Mouse (Mus musculus) embryonic facial prominence, embryonic 15.5 days (tissue): ENCODE data around the gene Dcun1d3. TPM values are rescaled to one million over a fixed set of nuclear protein-coding genes. Genes with fewer than 3 reads are reported as not detected.

Experiments
- ATAC-seq: fragments of 200-750 bp; cut with Nextera tagmentation; 2 replicates; pipeline ENCODE4 v1.8.0; 2017; ENCODE audit warnings: low read depth, moderate TSS enrichment; ENCODE audit not compliant: insufficient number of reproducible peaks, low FRiP score, low TSS enrichment
- H3K27ac ChIP-seq: fragments of 300-500 bp; sonication (generic); replicated peaks from 2 replicates; pipeline ENCODE4 v1.5.1; 2015; ENCODE audit warnings: mild to moderate bottlenecking, inconsistent platforms
- H3K27me3 ChIP-seq: fragments of 300-500 bp; sonication (generic); 2 replicates; pipeline ENCODE4 v1.6.1; 2015; ENCODE audit warnings: inconsistent platforms
- H3K36me3 ChIP-seq: fragments of 300-500 bp; sonication (generic); 2 replicates; pipeline ENCODE4 v1.6.1; 2015; ENCODE audit warnings: mild to moderate bottlenecking, inconsistent platforms
- H3K4me1 ChIP-seq: fragments of 300-500 bp; sonication (generic); 2 replicates; pipeline ENCODE4 v1.6.1; 2015; ENCODE audit warnings: inconsistent platforms
- H3K4me2 ChIP-seq: fragments of 300-500 bp; sonication (generic); replicated peaks from 2 replicates; pipeline ENCODE4 v1.6.1; 2015; ENCODE audit warnings: mild to moderate bottlenecking, inconsistent platforms
- H3K4me3 ChIP-seq: fragments of 300-500 bp; sonication (generic); replicated peaks from 2 replicates; pipeline ENCODE4 v1.5.1; 2015; ENCODE audit warnings: mild to moderate bottlenecking, inconsistent platforms
- H3K9ac ChIP-seq: fragments of 300-500 bp; sonication (generic); 2 replicates; pipeline ENCODE4 v1.6.1; 2015; ENCODE audit warnings: inconsistent platforms
- H3K9me3 ChIP-seq: fragments of 300-500 bp; sonication (generic); replicated peaks from 2 replicates; pipeline ENCODE4 v1.6.1; 2016; ENCODE audit warnings: inconsistent platforms
- WGBS: fragments of 180-500 bp; shearing (Covaris S2); methylation state at CpG from one replicate; pipeline ENCODE4 v1.1.7; 2015; 5-methylcytosine and 5-hydroxymethylcytosine counted together
- polyA plus RNA-seq: library from polyadenylated mRNA; unstranded; fragments of >200 nt; fragmentation: Nextera tagmentation; extraction: Ambion mirVana; gene quantifications from 2 replicates; pipeline ENCODE4 v1.2.1, GENCODE M21; 2015

Dcun1d3 gene
- polyA plus RNA-seq, 1 experiment from 2014 or later: 13.3 TPM

DNA sequence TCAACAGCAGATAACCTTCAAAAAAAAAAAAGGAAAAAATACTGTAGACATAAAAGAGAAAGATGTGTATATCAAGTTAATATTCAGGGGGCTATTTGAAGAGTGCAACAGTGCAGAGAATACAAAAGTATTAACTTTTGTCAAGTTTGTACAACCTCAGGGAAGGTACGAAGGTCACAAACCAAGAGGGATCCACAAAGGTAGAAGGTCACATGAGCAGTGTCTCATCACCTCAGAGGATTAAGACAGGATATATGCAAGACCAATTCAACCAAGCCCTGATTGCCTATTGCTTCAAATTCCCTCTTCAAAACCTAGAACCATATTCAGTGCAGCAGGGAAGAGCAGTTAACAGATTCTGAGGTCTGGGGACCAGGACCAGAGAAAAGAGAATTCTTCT, 42.9 kb downstream of the Dcun1d3 start:
- H3K9me3 ChIP-seq: no peaks in the 10 kb centered on the region
- no peaks in the 10 kb centered on the region for H3K4me1 ChIP-seq
- H3K27me3 ChIP-seq: no peaks in the 10 kb centered on the region
- H3K36me3 ChIP-seq: peaks cover 15% of the 10 kb centered on the region; the same call in 1 of the 2 replicates
- H3K4me3 ChIP-seq: no peak overlapping the region
- H3K9ac ChIP-seq: no peak overlapping the region
- H3K4me2 ChIP-seq: no peak overlapping the region
- H3K27ac ChIP-seq: no peak overlapping the region
- WGBS: 100% methylated on average over 1 of the region's 1 CpGs
- no peak for ATAC-seq

DNA sequence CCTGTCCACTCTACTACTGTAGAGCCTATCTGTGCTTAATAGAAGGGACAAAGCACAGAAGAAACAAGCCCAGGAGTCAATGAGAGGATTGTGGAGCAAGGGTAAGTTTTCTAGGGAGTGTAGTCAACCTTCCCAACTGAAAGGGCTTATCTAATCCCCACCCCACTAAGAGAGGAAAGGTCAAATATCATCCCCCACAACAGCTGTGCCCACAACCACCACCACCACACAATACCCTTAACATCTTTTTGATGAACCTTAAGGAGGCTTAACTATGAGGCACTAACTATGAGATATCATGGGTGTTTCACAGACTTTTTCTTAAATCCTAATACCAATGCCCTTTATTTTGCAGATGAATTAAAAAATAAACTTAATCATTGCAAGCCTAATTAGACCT, 43.6 kb downstream of the Dcun1d3 start:
- no peaks in the 10 kb centered on the region for H3K4me1 ChIP-seq
- H3K9me3 ChIP-seq: no peaks in the 10 kb centered on the region
- H3K4me2 ChIP-seq: no peak overlapping the region
- no peaks in the 10 kb centered on the region for H3K27me3 ChIP-seq
- H3K4me3 ChIP-seq: no peak overlapping the region
- H3K36me3 ChIP-seq: peaks cover 15% of the 10 kb centered on the region; the same call in 1 of the 2 replicates
- H3K27ac ChIP-seq: no peak overlapping the region
- H3K9ac ChIP-seq: no peak overlapping the region
- no peak for ATAC-seq

DNA sequence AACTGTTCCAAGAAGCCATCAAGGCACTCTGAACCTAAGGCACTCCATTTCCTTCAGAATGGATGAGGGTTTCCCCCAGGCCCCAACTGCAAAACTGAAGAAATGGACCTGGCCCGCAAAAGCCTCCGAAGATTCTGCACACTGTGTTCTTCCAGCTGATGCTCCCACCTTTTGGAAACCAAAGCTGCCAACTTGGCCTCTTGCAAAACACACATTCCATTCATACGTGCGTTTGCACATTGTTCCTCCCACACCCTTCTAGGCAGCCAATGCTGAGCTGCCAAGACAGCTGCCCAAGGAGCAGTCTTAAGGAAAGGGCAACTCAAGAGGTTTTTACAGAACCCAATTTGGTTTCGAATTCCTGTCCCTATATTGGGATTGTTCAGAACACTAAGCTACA, 45.4 kb downstream of the Dcun1d3 start:
- no peak overlapping the region for H3K4me2 ChIP-seq
- no peaks in the 10 kb centered on the region for H3K9me3 ChIP-seq
- no peak for ATAC-seq
- no peak overlapping the region for H3K9ac ChIP-seq
- 61% methylated on average over 5 of the region's 5 CpGs for WGBS
- H3K27ac ChIP-seq: no peak overlapping the region
- no peaks in the 10 kb centered on the region for H3K4me1 ChIP-seq
- H3K4me3 ChIP-seq: no peak overlapping the region
- H3K27me3 ChIP-seq: no peaks in the 10 kb centered on the region
- H3K36me3 ChIP-seq: peaks cover 15% of the 10 kb centered on the region; the same call in 1 of the 2 replicates

- WGBS: 3% methylated on average over 1 of the region's 1 CpGs
- H3K4me3 ChIP-seq: no peak overlapping the region
- no peaks in the 10 kb centered on the region for H3K9me3 ChIP-seq
- no peaks in the 10 kb centered on the region for H3K27me3 ChIP-seq
- no peak overlapping the region for H3K4me2 ChIP-seq
- no peak for ATAC-seq
- no peak overlapping the region for H3K27ac ChIP-seq
- no peak overlapping the region for H3K9ac ChIP-seq
- H3K36me3 ChIP-seq: peaks cover 17% of the 10 kb centered on the region; the same call in 1 of the 2 replicates
- no peaks in the 10 kb centered on the region for H3K4me1 ChIP-seq
These were observed 47.0 kb downstream of the Dcun1d3 start for GRCm38 (mm10) chr7:119849096-119849495.

DNA sequence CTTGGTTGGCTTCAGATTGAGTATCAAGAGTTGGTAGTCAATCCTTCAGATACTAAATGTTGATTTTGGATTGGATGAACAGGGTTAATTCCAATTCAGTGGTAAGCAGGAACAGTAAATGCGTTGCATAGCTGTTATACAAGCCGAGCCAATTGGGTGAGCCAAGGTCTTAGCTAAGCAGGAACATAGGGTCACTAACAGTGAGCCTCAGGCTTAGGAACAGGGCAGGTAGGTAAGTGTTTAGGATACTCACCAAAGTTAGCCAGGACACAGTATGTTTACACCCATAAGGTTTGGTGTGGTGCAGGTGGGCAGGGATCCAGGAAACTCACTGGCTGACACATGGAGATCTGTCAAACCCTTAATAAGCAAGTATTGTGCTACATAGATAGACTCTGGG, 48.7 kb downstream of the Dcun1d3 start:
- H3K4me2 ChIP-seq: no peak overlapping the region
- H3K27ac ChIP-seq: no peak overlapping the region
- H3K9me3 ChIP-seq: no peaks in the 10 kb centered on the region
- no peak overlapping the region for H3K9ac ChIP-seq
- H3K36me3 ChIP-seq: peaks cover 10% of the 10 kb centered on the region; the same call in 1 of the 2 replicates
- ATAC-seq: no peak
- no peaks in the 10 kb centered on the region for H3K4me1 ChIP-seq
- no peak overlapping the region for H3K4me3 ChIP-seq
- 85% methylated on average over 2 of the region's 2 CpGs for WGBS
- H3K27me3 ChIP-seq: no peaks in the 10 kb centered on the region

DNA sequence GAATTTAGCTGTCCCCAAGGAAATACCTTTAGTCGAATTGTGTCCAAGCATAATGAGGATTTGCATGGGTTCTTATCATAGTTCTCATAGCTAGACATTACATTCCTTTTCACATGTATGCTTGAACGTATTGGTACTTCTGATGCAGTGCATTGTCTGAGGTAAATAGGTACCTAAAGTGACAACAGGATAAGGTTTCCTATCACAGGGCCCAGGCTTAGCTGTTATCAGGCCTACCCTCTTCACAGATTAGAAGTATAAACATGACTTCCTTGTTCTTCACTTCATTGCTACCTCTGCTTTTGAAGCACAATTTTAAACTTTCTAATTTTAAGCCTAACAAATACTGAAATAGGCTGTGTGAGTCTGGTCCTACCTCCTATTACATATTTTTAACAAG, 50.6 kb downstream of the Dcun1d3 start:
- H3K4me3 ChIP-seq: no peak overlapping the region
- no peak for ATAC-seq
- H3K9me3 ChIP-seq: no peaks in the 10 kb centered on the region
- 81% methylated on average over 2 of the region's 2 CpGs for WGBS
- no peaks in the 10 kb centered on the region for H3K4me1 ChIP-seq
- peaks cover 10% of the 10 kb centered on the region; the same call in 1 of the 2 replicates for H3K36me3 ChIP-seq
- no peaks in the 10 kb centered on the region for H3K27me3 ChIP-seq
- no peak overlapping the region for H3K9ac ChIP-seq
- no peak overlapping the region for H3K27ac ChIP-seq
- H3K4me2 ChIP-seq: no peak overlapping the region

GRCm38 (mm10) chr7:119841820-119842449, 54.2 kb downstream of the Dcun1d3 start:
- Histone ChIP-seq H3K4me2 (no peak overlapping the region), H3K4me3 (no peak overlapping the region), H3K9me3 (no peaks in the 10 kb centered on the region), H3K27me3 (no peaks in the 10 kb centered on the region), H3K36me3 (peaks cover 10% of the 10 kb centered on the region; the same call in 1 of the 2 replicates), H3K4me1 (no peaks in the 10 kb centered on the region), H3K9ac (no peak overlapping the region), H3K27ac (no peak overlapping the region)
- ATAC-seq: no peak
- 93% methylated on average over 4 of the region's 4 CpGs for WGBS

DNA sequence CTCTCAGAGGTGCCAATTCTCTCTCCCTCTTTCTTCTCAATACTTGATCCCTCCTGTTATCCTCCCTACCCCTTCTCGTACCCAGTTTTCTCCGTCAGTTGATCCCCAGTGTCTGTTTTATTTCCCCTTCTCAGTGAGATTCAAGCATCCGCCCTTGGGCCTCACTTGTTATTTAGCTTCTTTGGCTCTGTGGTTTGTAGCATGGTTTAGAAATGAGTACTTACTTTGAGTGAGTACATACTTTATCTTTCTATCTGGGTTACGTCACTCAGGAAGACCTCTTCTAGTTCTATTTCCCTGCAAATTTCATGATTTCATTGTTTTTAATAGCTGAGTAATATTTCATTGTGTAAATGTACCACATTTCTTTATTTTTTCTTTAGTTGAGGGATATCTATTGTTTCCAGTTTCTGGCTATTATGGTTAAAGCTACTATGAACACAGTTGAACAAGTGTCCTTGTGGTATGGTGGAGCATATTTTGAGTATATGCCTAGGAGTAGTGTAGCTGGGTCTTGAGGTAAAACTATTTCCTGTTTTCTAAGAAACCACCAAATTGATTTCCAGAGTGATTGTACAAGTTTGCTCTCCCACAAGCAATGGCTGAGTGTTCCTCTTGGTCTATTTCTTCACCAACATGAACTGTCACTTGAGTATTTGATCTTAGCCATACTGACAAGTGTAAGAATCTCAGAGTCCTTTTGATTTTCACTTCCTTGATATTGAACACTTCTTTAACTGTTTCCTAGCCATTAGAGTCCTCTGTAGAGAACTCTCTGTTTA, 59.9 kb downstream of the Dcun1d3 start:
- Histone ChIP-seq H3K36me3 (peaks cover 14% of the 10 kb centered on the region; the same call in 1 of the 2 replicates), H3K4me2 (no peak overlapping the region), H3K4me3 (no peak overlapping the region), H3K27me3 (no peaks in the 10 kb centered on the region), H3K9me3 (no peaks in the 10 kb centered on the region), H3K4me1 (no peaks in the 10 kb centered on the region), H3K27ac (no peak overlapping the region), H3K9ac (no peak overlapping the region)
- no peak for ATAC-seq
- 88% methylated on average over 4 of the region's 4 CpGs for WGBS

GRCm38 (mm10) chr7:119835371-119835770, 60.7 kb downstream of the Dcun1d3 start:
- Histone ChIP-seq H3K4me3 (no peak overlapping the region), H3K4me1 (no peaks in the 10 kb centered on the region), H3K36me3 (peaks cover 14% of the 10 kb centered on the region; the same call in 1 of the 2 replicates), H3K9ac (no peak overlapping the region), H3K27me3 (no peaks in the 10 kb centered on the region), H3K27ac (no peak overlapping the region), H3K9me3 (no peaks in the 10 kb centered on the region), H3K4me2 (no peak overlapping the region)
- ATAC-seq: no peak
- 97% methylated on average over 1 of the region's 1 CpGs for WGBS

- WGBS: 91% methylated on average over 3 of the region's 3 CpGs
- Histone ChIP-seq H3K4me2 (no peak overlapping the region), H3K9me3 (no peaks in the 10 kb centered on the region), H3K27me3 (no peaks in the 10 kb centered on the region), H3K9ac (no peak overlapping the region), H3K4me1 (no peaks in the 10 kb centered on the region), H3K27ac (no peak overlapping the region), H3K4me3 (no peak overlapping the region), H3K36me3 (peaks cover 36% of the 10 kb centered on the region)
- ATAC-seq: no peak
These were observed 87.4 kb downstream of the Dcun1d3 start for GRCm38 (mm10) chr7:119808723-119809122.

DNA sequence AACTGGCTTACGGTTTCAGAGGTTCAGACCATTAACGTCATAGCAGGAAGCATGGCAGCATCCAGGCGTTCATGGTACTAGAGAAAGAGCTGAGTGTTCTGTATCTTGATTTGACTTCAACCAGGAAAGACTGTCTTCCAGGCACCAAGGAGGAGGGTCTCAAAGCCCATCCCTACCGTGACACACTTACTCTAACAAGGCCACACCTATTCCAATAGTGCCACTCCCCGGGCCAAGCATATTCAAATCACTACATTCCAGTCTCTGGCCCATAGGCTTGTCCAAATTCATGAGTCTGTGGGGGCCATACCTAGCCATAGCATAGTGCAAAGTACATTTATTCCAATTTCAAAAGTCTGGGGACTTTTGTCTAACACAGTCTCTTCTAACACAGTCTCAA, 88.7 kb downstream of the Dcun1d3 start:
- H3K4me2 ChIP-seq: no peak overlapping the region
- no peak overlapping the region for H3K4me3 ChIP-seq
- no peak overlapping the region for H3K27ac ChIP-seq
- peaks cover 29% of the 10 kb centered on the region for H3K36me3 ChIP-seq
- ATAC-seq: no peak
- WGBS: 92% methylated on average over 5 of the region's 5 CpGs
- H3K9me3 ChIP-seq: no peaks in the 10 kb centered on the region
- H3K9ac ChIP-seq: no peak overlapping the region
- no peaks in the 10 kb centered on the region for H3K4me1 ChIP-seq
- no peaks in the 10 kb centered on the region for H3K27me3 ChIP-seq
